Mouse (Mus musculus): Measurements from ENCODE around the gene Eif2s1. TPM values are rescaled to one million over a fixed set of nuclear protein-coding genes. Genes with fewer than 3 reads are reported as not detected.

Eif2s1 gene
- 100 to 1,000 TPM; 189 to 200 TPM for polyA plus RNA-seq (2017; shearing (Covaris generic))

GRCm38 (mm10) chr12:78861496-78862253 lies at the start of gene Eif2s1, which contains the start of gene Atp6v1d:
Eif2s1 (plus strand) TSS chr12:78861819.
Atp6v1d (minus strand) TSS chr12:78861638.
- ATAC-seq: peak; percentile 90

DNA sequence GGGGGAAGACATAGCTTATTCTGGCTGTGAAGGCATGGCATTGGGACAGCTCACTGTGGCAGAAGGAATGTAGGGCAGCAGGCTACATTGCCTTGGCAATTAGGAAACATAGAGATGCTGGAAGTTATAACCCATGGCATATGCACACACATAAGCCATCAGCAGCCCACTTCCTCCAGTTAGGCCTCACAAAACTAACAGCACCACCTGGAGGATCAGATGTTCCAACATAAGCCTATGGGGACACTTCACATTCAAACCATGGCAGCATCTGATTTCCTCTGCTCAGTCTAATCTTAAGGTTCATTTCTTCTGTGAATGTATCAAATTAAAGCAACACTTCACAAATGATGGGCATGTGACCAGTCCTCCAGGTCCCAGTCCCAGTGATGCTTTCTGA lies 47.2 kb upstream of the Eif2s1 start:
- ATAC-seq: no peak

DNA sequence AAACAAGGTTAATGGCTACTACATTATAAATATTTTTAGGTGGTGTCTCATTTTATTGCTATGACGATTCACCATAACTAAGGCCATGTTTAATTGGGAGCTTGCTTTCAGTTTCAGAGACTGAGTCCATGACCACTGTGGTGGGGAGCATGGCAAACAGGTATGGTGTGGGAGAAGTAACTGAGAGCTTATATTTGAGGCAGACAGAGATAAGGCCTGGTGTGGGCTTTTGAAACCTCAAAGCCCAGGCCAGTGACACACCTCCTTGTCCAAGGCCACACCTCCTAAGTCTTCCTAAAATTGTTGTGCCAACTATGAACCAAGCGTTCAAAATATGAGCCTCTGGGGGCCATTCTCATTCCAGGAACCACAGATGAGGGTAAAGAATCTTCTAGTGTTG lies 27.1 kb upstream of the Eif2s1 start:
- ATAC-seq: no peak

DNA sequence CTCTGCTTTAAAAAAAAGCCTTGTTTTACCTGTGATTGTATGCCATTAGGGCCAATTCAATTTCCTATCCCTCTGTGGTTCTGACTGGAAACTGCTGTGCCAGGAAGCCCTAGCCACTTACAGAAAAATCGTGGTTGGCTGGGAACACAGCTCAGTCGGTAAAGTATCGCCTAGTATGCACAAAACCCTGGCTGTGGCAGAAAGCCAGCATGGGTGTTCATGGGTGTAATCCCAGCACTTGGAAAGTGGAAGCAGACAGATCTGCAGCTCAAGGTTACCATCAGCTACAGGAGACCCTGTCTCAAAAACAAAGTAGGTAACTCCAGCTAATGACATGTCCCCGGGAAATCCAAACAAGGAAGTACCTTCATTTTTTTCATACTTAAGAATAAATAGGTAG lies 21.7 kb upstream of the Eif2s1 start:
- no peak for ATAC-seq

DNA sequence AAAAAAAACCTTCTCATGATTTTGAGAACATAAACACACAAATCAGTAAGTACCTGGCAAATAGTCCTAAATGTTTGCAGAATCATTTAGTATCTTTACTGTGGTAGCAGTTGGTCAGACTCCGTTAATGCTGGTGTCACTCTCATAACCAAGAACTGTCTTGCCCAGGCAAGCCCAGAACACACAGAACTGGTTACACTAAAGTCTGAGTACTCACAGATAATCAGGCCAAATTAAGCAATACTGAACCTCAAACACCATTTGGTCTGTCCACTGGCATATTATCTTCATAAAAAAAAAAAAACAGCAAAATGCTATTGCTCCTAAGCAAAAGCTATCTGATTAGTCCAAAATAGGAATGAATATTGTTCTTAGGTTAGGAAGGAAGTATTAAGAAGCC lies 19.2 kb upstream of the Eif2s1 start:
- no peak for ATAC-seq

- ATAC-seq: no peak
These were observed 13.4 kb upstream of the Eif2s1 start for GRCm38 (mm10) chr12:78848246-78848645.

GRCm38 (mm10) chr12:78860921-78861495 lies 611 bp upstream of the Eif2s1 start:
- peak; percentile 10 for ATAC-seq

DNA sequence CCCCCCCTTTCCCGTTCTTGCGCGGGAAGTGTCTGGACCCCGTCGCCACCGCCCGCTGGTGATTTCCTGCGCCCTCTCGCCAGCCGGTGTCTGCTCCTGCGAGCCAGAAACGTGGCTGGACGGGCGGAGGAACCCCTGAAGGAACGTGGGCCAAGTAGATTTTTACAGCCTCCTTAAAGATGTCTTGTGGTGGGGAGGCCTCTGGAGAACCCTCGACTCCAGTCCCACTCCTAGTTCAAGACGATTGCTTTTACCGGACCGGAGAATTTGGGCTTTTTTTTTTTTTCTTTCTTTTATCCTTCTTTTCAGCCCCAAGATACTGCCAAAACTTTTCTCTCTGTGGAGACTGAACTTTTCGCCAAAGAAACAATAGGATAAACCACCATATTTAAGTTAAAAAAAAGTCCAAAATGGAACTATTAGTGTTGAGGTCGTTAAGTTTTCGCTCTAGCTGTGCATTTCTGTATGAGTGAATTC lies 673 bp downstream of the Eif2s1 start:
- ATAC-seq: peak; percentile 7

GRCm38 (mm10) chr12:78865434-78865833 lies 3.8 kb downstream of the Eif2s1 start:
- ATAC-seq: no peak

DNA sequence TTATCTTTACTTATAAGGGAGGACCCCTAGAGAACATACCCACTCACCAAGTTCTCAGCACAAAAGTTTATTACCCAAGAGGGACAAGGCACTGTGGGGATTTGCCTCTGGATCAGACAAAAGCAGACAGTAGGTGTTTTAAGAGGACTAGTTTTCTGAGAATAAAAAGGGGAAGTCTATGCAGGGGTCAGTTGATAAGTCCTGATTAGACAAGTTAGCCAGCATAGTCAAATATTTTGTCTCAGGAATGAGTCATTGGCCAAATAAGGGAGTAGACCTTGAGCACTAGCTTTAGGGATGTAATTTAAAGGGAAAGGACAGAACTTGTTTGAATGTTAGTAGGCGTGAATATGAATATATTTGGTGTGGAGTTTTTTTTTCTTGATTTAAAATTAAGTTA lies 6.5 kb downstream of the Eif2s1 start:
- no peak for ATAC-seq

DNA sequence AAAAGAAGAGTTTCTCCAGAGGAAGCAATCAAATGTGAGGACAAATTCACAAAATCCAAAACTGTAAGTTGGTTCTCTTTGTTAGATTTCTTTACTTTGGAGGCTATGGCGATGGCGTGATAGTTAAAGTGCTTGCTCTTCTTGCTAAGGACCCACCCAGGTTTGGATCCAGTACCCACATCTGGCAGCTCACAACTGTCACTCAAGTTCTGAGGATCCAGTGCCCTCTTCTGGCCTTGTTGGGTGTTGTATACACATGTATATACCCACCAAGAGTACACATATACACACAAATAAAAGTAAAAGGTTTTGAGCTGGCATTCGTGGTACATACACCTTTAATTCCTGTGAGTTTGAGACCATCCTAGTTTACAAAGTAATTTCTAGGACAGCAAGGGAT lies 13.0 kb downstream of the Eif2s1 start:
- no peak for ATAC-seq

DNA sequence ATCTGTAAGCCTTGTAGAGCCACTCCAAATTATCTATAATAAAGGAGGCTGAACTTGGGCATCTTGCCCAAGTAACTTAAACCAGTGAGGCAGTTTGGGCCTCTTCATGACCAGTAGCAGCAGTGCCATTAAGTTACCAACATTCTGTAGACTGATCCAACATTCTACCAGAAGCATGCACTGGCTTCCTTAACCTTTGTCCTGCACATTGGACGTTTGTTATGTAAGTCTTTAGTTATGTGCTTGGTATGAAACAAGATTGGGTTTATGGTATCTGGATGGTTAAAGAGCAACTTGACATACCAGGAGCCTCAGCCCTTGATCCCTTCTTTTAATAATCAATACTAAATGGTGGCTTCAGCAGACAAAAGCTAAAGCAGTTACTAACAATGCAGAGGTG lies 28.4 kb downstream of the Eif2s1 start:
- no peak for ATAC-seq

- ATAC-seq: no peak
These were observed 29.5 kb downstream of the Eif2s1 start for GRCm38 (mm10) chr12:78891149-78891548.

GRCm38 (mm10) chr12:78897861-78898260 lies 36.2 kb downstream of the Eif2s1 start:
- no peak for ATAC-seq

DNA sequence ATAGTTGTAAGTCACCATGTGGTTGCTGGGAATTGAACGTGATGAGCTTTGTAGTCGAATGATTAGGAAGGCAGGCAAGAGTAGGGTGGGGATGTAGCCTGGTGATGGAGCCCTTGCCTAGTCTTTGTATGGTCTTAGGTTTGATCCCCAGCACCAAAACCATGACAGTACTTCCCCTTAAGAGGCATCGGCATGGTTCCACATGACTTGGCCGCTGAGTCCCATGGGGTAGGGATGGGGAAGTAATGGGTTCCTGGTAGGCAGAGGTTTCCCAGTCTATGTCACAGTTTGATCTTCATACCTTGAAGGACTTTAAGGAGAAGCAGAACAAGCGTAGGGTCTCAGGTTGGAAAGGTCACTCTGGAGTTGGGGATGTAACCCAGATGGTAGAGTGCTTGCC lies 39.8 kb downstream of the Eif2s1 start:
- ATAC-seq: no peak

DNA sequence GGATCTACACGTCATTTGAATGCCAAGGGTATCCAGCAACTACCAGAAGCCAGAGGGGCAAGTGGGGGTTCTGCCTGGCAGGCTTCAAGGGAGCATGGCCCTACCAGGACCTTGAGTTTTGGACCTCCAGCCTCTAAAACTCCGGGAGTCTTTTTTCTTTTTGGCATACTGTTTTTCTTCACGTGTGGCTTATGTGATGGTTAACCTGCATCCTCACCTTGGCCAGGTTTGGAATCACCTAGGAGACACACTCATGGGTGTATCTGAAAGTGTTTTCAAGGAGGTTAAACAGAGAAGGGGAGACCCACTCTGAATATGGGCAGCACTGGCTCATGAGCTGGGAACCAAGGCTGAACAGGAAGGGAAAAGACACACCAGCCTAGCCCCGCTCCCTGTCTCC lies 41.7 kb downstream of the Eif2s1 start:
- ATAC-seq: no peak

DNA sequence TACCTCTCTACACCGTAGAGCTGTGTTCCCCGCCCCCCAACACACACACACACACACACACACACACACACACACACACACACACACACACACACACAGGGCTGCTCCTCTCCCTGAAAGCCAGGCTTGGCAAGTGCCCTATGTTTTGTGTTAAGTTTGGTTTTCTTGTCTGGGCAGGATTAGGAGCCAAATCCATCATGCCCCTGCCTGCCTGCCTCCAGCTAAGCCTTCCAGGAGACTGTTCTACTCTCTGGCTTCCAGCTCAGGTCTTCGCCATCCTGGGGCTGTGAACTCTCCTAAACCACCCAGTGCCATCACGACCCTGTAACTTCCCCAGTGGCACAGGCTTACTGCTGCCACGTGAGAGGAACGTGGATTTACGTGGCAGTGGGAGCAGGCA lies 42.9 kb downstream of the Eif2s1 start:
- no peak for ATAC-seq

DNA sequence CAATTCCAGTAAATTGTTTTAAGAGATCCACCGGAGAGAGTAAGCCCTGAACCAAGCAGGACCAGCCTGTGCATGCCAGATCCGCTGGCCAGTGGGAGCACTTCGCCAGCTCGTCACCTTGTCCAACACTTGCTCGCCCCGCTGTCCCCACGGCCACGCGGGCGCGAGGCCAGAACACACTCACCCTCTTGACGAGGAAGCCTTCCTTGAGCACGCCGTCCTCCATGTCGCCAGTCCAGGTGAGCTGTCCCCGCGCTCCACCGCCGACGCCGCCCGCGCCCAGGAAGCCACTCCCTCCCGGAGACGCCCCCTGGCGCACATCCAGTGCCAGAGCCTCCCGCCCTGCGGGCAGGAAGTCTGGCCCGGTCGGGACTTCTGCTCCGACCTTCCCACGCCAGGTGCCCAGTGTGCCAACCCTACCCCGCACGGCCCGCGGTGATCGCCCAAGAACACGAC lies 45.1 kb downstream of the Eif2s1 start, which contains the start of gene Plek2:
Gene Plek2 (minus strand): TSS at position 258 of the 456 bp plus-strand sequence.
- peak; percentile 45 for ATAC-seq

- ATAC-seq: no peak
These were observed 46.5 kb downstream of the Eif2s1 start for GRCm38 (mm10) chr12:78908081-78908605.

- ATAC-seq: no peak
These were observed 49.3 kb downstream of the Eif2s1 start for GRCm38 (mm10) chr12:78910684-78911461.

DNA sequence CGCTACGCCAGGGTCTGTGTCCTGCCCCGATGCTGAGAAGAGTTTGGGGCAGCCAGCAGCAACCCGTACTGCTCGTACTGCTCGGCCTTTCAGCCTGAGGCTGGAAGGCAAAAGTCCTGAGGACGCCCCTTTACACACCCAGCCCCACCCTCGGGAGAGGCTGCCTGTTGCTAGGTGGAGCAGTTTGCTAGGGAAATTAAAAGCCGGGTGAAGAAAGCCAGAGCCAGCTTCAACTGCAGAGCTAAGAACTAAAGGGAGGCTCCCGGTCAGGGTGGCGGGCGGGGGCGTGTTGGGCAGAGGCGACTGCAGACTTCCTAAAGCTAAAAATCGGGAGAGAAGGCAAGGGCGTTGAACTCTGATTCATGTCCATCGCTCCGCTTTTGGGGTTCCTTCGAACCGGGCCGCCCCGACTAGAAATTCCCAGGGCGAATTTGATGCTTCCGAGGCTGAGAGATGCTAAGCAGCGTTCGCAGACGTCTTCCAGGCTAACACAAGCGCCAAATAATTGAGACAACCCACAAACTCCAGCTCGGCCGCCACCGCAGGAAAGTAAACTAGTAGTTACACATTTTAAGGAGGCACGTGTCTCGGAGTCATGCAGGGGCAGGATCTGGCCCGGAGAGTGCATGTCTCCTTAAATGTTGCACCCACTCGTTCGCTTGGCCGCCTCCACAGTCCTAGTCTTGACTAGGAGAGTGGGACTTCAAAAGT lies 50.2 kb downstream of the Eif2s1 start:
- ATAC-seq: peak; percentile 36

- no peak for ATAC-seq
These were observed 52.8 kb downstream of the Eif2s1 start for GRCm38 (mm10) chr12:78914458-78914857.

Measured in CD4-positive, CD25-positive, alpha-beta regulatory T cell, adult 4 months (primary cell).